Mouse (Mus musculus) mesoderm, embryonic 11.5 days (tissue): ENCODE results near the gene Cacna1h.

ENCODE experiments used
- DNase-seq: peaks from one replicate; pipeline ENCODE4 v3.0.0-alpha.2; 2012; ENCODE audit warnings: low read depth, low spot score

The Cacna1h gene

DNA sequence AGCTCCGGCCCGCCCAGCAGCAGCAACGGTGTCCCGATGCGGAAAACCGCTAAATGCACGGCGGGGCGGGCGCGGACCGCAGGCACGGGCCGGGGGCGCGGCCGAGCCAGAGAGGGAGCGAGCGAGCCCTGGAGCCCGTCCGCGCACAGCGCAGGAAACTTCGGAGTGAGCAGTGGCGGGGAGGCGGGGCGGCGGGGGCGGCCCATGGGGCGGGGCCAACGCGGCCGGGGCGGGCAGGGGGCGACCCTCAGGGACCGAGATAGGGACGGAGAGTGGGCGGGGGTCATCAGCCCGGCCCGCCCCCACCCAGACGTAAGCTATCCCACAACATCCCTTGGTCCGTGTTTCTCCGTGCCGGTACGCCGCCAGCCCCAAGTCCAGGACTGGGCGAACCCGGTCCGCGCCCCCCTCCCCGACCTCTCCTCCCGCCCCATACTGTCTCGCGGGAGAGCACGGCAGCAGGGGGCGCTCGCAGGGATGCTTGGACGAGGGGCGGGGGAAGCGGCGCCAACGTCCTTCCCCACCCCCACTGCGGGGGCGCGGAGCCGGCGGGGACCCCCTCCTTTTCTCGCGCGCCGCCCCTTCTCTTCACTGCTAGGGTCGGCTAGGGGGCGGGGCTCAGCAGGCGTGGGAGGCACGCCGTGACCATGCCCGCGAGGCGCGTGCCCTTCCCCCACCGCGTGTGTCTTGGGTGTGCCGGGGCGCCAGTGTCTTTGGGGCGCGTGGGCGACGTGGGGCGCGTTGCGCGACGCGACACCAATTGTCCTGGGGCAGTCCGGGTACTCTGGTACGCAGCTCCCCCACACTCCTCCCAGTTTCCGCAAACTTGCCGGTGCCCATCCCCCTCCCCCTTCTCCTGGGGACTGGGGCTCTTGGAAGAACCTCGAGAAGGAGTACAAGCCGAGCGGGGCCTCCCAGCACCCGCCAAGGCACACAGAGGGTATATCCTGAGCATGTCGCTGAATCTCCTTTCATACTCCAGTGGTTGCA, at the start of gene Cacna1h:
Gene Cacna1h, minus strand, starts transcription at position 167 of the 990 bp plus-strand sequence.
- DNase-seq = peak; percentile 85

DNA sequence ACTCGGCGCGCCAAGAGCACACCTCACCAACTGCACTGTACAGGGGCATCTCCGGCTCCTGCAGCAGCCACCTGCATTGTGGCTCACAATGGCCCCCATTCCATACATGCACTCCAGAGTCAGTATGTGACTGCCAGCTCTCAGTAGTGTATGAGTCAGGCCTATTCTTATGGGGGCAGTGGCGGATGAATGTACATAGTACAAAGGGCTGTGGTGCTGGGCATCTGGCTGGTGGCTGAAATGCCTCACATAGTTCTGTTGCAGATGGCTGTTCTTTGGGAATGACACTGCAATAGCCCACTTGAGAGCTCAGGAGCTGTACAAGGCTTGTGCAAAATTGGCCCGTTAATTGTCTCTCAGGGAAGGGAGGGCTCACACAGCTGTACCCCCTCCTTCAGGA, 48.5 kb upstream of the Cacna1h start:
- no peak for DNase-seq

DNA sequence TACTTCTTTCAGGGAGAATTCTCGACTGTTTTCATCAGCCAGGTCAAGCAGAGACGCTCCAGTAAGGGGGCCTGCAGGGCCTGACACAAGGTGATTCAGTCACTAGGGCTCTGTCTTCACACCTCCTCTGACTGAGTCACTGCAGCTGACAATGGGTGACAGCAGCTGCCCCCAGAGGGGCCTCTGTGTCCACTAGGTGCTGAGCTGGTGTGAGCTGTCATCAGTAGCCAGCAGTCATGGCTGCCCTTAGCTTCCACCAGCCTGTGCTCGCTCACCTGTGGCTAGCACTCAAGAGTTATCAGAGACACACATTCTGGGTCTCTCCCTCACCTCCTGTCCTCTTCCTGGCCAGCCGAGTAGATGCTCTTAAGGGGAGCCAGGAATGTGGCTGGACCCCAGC, 47.2 kb upstream of the Cacna1h start:
- no peak for DNase-seq

DNA sequence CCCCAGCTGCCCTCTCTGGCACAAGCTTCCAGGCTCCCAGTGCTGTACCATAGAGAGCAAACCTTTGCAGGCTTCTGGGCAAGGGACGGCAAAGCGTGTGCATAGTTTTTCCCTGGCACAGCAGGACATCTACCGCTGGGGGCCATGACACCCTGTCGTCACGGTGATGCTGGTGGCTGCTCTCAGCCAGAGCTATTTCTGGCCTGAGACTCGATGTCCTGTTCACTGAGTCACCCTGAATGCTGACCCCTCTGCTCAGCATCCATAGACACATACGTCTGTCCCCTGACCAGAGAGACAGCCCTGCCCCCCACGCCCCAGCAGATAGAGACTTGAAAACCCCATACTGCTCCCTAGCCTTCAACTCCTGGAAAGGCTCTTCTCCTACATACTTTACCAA, 46.6 kb upstream of the Cacna1h start:
- DNase-seq = no peak

DNA sequence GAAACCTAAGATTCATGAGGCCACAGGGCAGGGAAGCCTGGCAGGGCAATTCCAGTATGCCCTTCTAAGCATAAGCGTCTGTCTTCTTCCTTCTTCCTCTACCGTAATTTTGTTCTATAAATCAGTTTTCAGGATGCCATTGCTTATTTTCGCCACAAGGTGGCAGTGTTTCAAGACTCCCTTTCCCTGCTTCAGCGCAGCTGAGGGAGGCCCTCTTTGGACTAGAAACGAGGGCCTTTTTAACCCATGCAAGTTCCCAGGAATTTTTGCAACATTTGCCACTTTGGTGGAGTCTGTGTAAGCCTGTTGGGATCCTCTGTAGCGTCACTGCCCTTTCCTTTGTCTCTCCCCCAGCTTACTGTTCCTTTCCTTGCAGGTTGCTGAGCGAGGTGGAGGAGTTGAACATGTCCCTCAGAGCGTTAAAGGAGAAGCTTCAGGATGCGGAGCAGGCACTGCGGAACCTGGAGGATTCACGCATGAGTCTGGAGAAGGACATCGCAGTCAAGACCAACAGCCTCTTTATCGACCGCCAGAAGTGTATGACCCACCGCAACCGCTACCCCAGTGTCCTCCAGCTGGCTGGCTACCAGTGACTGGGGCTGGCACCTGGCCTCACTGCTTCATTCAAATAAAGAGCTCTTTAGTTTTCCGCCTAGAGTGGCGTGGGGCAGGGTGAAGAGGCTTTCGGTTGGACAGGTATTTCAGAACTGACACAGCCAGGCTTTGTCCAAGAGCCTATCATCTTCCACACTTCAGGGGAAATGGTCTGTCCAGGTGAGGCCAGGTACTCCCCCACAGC, 42.6 kb upstream of the Cacna1h start:
- DNase-seq = peak; percentile 86

DNA sequence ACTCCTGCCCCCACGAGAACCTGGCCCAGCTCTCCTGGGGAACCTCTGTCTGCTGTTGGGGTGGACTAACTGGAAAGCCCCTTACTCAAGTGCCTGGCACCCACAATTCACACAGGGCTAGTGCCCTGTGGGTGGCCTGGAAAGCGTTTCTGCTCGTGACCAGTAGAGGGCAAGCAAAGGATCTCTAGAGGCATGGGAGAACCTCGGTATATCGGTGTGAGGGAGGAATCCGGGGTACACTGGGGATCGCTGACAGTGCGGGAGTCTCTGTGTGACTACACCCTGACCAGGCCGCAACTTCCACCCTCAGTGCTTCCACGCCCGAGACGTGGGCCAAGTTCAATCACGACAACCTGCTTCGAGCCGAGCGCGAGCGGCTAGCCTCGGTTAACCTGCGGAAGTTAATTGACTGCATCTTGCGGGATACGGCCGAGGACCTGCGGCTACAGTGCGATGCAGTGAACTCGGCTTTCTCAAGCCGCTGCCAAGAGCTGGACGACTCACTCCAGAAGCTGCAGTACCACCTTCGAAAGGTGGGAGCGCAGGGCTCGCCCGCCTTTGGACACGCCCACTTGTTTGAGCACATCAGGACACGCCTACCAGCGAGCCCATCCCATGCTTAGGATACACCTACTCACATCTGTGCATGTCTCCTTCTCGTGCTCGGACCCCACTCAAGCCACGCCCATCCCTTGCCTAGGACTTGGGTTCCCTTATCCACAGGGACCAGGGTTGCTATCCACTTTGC, 40.9 kb upstream of the Cacna1h start:
- peak; percentile 86 for DNase-seq

DNA sequence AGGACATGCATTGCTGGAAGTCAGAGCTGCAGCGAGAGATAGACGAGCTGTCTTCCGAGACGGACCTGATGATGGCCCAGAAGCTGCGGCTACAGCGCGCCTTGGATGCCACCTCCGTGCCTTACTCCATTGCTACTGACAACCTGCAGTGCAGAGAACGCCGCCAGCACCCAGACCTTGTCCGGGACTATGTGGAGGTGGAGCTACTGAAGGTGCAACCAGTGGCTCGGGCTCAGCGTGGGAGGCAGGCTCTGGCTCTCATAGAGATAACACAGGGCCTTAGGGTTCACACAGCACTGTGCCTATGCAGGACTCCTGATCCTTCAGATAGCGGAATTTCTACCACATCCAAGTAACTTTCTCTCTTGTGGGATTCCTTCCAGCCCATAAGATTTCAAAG, 38.5 kb upstream of the Cacna1h start:
- DNase-seq = no peak

DNA sequence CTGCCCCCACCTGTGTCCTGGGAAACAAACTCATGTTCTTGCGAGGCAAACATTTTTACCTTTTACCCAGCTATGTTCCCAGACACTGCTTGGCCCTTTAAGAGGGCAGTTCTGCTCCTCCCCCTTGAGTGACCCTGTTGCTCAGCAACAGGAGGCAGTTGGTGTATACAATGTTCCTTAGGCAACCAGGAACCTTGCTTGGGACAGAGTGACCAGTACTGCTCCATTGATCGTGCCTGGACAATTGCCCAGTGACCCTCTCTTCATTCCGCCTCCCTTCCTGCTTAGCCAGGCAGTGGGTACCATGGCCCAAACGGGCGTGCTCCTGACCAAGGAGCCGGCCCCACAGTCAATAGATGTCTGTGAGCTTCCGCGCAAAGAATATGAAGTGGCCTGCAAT, 37.8 kb upstream of the Cacna1h start:
- peak; percentile 34 for DNase-seq

DNA sequence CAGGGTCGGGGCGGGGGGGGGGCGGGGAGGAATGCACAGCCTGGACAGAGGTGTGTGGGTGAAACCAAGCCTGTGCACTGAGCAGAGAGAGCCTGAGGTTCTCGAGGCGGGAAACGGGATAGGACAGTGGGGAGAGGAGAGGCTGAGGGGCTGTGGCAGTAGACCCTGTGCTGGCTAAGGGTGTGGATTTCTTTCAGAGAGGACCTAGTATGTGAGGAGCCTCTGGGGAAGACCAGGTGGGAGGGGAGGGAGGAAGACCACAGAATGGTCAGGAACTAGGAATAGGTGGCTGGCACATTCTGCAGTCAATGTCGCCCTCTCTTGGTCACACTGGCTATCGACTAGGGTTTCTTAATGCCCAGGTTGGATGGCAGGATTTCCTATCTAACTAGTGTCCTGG, 36.2 kb upstream of the Cacna1h start:
- DNase-seq = peak; percentile 78

DNA sequence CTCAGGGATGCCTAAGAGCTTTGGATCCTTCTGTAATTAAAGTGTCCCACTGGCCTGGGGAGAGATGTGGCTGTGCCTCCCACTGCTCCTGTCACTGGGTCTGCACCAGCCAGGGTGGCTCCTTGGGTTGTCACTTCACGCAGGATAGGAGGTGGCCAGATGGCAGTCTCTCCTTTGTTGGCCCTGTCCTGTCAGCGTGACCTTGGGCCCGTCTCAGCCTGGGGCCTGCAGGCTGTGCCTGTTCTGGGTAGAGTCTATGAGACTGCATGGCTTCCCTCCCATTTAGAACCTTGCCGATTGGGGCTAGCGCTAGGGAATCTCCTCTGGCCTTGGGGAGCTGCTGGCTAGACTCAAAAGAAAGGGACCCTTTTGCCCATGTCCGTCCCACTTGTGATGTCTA, 34.7 kb upstream of the Cacna1h start:
- DNase-seq = no peak

DNA sequence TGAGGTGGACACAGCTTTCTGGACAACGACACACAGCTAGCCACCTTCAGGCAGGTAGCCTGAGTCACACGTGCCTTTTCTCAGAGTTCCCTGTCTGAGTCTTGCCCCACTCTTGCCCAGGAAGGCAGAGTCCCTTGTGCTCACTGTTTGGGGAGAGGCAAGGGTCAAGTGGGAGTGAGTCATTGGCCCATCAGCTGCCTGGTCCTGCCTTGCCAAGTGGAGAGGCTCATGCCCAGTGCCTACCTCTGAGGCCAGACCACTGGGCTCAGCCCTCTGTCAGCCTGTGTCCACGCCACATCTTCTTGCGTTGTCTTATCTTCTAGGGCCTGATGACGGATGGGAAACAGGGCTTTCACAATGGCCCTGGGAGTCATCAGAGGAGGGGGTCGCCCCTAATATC, 34.2 kb upstream of the Cacna1h start:
- DNase-seq = no peak

DNA sequence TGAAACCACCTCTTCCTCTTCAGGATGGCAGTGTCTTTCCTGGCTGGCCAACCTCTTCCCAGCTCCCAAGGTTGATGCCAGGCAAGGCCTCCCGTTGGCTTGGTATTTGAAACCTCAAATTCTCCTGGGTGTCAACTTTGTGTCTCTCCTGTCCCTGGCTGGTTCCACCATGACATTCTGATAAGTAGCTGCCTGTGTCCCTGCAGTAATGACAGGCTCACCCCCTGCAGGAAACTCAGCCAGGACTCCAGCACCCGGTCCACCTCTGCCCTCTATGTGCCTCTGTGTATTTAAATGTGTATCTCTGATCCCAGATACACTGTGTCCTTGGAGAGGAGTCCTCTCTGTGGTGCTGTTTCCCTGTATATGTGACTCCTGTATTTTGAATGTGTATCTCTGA, 32.7 kb upstream of the Cacna1h start:
- DNase-seq = no peak

DNA sequence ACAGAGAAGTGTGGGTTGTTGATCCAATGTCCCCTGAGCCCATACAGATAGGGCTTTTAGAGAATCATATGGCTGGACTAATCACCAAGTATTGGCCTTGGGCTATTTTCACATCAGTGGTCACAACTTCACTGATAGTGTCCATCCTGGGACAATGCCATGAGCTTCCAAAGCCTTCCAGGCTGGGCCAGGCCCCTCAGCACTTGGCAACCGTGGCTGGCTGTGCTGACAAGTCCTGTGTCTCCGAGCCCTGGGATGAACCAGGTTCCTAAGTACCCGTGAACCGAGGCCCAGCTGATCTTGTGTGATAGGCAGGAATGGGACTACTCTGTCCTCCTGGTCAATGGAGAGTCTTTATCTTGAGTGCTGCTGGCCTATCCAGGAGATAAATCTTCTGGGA, 30.5 kb upstream of the Cacna1h start:
- DNase-seq = no peak

DNA sequence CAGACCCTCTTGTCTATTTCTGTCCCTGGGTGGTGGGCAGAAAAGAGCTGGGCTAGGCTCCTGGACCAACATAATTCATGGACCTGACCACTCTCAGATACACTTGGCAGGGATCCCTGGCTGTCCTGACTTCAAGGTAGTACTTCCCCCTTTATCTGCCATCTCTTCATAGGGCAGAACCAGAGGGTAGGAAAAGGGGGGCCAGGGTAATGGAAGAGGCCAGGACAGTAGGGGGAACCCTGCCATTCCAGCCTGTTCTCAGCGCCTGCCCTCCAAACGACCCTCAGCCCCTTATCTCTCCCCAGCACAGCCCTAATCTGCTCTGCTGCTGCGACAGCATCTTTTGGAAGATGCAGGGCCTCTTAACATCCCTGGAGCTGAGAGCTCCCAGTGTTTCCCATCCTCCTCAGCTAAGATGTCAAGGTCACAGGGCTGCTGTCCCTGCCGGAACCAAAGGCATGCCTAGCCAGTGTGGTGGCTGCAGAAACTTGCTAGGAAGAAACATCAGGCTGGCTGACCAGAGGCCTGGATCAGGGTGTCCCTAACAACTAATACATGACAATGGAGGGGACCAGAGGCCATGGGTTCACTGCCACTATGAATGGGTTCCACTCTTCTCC, 29.9 kb upstream of the Cacna1h start:
- no peak for DNase-seq

DNA sequence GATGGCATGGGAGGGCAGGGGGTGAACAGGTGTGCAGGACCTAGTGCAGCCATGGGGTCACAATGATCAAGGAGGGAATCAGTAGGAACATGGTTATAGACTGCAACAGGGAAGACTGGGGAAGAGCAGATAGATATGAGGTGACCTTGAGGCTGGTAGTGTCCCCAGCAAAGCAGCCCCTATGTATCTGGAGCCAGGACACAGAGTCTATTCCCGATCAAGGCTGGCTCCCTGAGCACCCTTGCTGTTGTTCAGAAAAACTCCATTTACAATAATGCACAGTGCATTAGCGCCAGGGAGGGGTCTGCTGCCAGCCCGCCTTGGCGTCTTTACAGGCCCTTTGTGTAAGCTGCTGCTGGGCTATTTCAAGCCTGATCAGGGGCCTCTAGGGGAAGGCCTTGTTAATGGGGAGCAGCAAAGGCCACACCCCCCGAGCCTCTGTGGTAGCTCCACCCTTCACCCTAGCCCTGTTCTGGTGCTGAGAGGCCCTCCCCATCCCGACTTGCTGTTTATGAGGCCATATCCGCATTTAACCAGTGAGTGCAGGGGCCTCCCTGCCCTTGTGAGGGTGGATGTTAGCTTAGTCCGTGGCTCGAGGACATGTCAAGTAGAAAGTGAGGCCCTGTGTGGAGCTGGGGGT, 28.8 kb upstream of the Cacna1h start:
- no peak for DNase-seq

DNA sequence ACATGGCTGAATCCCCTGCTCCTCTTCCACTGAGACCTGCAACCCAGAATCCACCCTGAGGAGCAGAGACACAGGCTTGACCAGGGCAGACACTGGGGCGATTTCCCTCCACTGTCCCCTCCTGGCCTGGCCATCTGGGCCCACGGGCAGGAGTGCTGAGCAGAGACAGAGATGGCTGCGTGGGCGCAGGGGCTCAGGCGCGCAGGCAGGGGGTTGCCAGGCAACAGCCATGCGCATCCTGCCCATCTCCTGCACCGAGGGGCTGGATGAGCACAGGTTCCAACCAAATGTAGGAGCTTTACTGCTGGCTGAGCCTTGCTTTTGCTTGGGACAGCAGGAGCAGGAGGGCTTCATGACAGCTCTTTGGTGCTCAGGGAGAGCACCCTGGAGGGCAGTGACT, 23.0 kb upstream of the Cacna1h start:
- no peak for DNase-seq

DNA sequence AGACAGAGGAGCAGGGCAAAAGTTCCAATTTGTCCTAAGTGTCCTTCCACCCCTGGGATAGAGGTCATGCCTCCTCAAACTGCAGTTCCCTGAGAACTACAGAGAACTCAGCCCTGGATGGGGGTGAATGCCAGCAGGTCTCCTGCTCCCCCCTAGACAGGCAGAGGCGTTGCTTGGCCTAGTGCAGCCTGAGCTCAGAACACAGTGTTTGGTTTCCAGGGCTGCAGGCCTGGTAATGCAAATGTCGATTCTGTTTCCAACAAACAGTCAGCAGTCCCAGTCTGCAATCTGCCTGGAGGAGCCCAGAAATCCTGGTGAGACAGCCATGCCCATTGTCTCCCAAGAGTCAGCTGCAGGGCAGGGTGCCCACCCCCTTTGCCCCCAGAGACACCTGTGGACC, 20.7 kb upstream of the Cacna1h start, which contains the start of gene Tekt4:
Gene Tekt4, plus strand, starts transcription at position 344 of the 400 bp plus-strand sequence.
- DNase-seq = no peak

DNA sequence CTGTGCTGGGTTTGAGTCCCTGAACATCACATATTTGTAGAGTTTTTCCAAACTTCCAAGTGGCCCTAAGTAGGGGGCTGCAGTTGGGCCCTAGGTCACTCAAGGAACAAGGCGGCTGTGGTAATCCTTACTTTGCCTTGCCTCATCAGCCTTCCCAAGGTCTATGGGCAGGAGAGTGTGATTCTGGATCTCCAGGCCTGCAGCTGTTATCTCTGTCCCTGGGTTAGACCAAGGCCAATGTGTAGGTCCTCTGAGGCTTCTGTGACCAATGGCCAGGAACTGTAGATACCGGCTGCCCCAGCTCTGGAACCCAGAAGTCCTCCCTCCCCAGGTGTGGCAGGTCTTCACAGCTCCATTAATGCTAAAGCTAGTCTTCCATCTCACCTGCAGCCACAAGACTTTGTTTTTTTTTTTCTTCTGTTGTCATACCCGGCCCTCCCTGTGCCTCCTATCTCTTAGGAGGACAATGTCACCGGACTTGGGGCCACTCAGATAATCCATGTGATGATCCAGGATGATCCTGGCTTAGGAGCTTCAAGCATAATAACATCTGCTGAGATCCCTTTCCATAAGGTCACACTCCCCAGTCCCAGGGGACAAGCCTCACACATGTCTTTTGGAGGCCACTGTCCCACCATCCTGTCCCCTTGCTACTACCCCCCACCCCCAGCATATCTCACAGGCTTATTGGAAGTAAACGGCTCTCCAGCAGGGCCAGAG, 18.8 kb upstream of the Cacna1h start:
- no peak for DNase-seq

DNA sequence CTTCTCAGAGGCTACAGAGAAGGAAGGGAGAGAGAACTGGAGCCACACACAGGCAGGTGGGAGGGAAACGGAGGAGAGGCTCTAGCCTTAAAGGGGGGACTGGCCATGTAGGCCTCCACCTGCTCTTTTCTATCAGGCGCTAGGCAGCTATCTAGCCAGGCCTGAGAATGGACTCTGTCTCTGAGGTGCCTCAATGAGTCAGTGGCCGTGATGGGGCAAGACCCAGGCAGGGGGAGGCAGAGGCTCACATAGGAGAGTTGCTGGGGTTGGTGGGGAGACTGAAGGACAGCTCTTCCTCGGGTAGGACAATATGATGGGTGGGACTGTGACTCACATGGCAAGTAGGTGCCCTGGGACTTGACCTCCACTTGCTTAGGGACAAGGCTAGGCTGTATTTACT, 16.7 kb upstream of the Cacna1h start:
- DNase-seq = no peak

DNA sequence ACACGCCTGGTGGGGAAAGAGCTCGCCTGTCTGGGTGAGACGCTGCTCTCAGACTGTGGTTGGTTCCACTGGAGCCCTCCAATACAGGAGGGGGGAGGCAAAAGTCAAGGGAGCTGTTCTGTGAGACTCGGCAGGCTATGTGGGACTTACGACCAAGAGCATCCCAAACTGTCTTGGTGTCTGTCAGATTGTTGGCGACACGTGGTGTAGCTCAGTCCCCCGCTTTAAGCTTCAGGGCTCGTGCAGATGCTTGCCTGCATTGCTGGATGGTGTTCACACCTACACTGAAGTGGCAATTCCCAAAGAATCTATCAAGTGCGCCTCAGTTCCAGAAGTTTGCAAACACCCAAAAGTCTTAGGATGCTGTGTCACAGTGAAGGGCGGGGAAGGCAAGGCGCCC, 14.3 kb upstream of the Cacna1h start:
- no peak for DNase-seq
